ENCODE assay signal across 8 mouse cellular contexts in the genomic region with DNA sequence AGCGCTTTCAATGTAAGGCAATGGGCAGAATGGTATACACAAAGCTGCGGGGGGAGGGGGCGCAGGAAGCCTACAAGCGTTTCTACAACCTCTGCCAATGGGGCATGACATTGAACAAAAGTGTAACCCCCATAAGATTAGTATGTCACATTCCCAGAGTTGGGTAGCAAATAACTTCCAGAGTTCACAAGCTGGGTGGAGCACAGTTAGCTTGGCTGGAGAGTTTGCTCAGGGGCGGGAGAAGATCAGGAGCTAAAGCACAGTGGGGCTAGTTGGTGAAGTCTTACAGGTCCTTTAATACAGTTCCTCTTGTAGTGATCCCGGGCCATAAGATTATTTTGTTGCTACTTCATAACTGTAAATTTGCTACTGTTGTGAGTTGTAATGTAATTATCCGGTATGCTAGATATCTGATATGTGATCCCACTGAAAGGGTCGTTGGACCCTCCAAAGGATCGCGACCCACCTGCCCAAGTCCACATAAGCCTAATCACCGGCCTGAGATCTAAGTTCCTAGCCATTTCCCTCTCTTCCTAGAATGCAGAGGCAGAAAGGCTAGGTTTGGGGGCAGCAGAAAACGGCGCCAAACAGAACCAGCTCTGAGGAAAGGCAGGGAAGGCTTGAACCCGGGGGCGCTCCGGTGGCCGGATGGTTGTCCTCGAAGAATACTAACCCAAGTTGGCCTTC. TPM values are rescaled to one million over a fixed set of nuclear protein-coding genes. Genes with fewer than 3 reads are reported as not detected.
DNase-seq lines count a peak whose midpoint lies in the region; ATAC-seq and TF ChIP-seq lines count a peak whose summit lies in the region.

No protein-coding gene starts in this region.

- TF ChIP-seq CTCF in hindbrain, postnatal 0 days (IDR thresholded peaks at IDR 0.05; ENCODE audit: low read depth), result peak; percentile 21; the same call in 1 of the 2 replicates

- peak overlapping the region; percentile 89 for H3K4me3 ChIP-seq in embryonic facial prominence, embryonic 13.5 days
- peak overlapping the region; percentile 60 for H3K4me3 ChIP-seq in hindbrain, postnatal 0 days (ENCODE audit: low read length)
- peak overlapping the region; percentile 98 for H3K4me3 ChIP-seq in megakaryocyte, embryonic 14.5 days (replicated peaks)

- DNase-seq in cerebellum, postnatal 10 days, result peak; percentile 30 to 33
- DNase-seq in cerebellum, adult 8-10 months, result no peak
- peak; percentile 61 for DNase-seq in 416B (ENCODE audit: low read depth)
- no peak for DNase-seq in hindbrain, postnatal 0 days (ENCODE audit: low spot score)
- no peak for DNase-seq in ovary, postnatal 10 days (ENCODE audit: low spot score)
- DNase-seq in frontal cortex, postnatal 10 days (ENCODE audit: low spot score in 2 of 2), result no peak

- H3K27me3 ChIP-seq in embryonic facial prominence, embryonic 13.5 days, result no peaks in the 10 kb centered on the region
- no peaks in the 10 kb centered on the region for H3K27me3 ChIP-seq in hindbrain, postnatal 0 days (ENCODE audit: insufficient read depth, low read length)
- H3K27me3 ChIP-seq in megakaryocyte, embryonic 14.5 days (replicated peaks), result no peaks in the 10 kb centered on the region

- 12% methylated on average over 18 of the region's 18 CpGs for WGBS in embryonic facial prominence, embryonic 13.5 days
- WGBS in hindbrain, postnatal 0 days, result 15% methylated on average over 18 of the region's 18 CpGs

- no peak for ATAC-seq in embryonic facial prominence, embryonic 13.5 days (ENCODE audit: insufficient number of reproducible peaks, insufficient read depth, low FRiP score, low TSS enrichment, low read depth)
- no peak for ATAC-seq in hindbrain, postnatal 0 days

- H3K9ac ChIP-seq in embryonic facial prominence, embryonic 13.5 days, result peak overlapping the region; percentile 93
- peak overlapping the region; percentile 66 for H3K9ac ChIP-seq in hindbrain, postnatal 0 days (replicated peaks; ENCODE audit: low read length)

- H3K36me3 ChIP-seq in embryonic facial prominence, embryonic 13.5 days, result peaks cover 8% of the 10 kb centered on the region
- no peaks in the 10 kb centered on the region; the same call in 1 of the 2 replicates for H3K36me3 ChIP-seq in hindbrain, postnatal 0 days (ENCODE audit: insufficient read depth, low read length)
- H3K36me3 ChIP-seq in megakaryocyte, embryonic 14.5 days (replicated peaks; ENCODE audit: low read length), result peaks cover 15% of the 10 kb centered on the region

- no peaks in the 10 kb centered on the region for H3K9me3 ChIP-seq in embryonic facial prominence, embryonic 13.5 days
- H3K9me3 ChIP-seq in hindbrain, postnatal 0 days (ENCODE audit: low read length), result no peaks in the 10 kb centered on the region
- H3K9me3 ChIP-seq in megakaryocyte, embryonic 14.5 days, result no peaks in the 10 kb centered on the region

- peak overlapping the region; percentile 92 for H3K27ac ChIP-seq in embryonic facial prominence, embryonic 13.5 days
- H3K27ac ChIP-seq in hindbrain, postnatal 0 days, result peak overlapping the region; percentile 71

- peaks cover 38% of the 10 kb centered on the region for H3K4me1 ChIP-seq in embryonic facial prominence, embryonic 13.5 days
- peaks cover 10% of the 10 kb centered on the region for H3K4me1 ChIP-seq in hindbrain, postnatal 0 days (ENCODE audit: insufficient read depth, low read length)
- peaks cover 68% of the 10 kb centered on the region for H3K4me1 ChIP-seq in megakaryocyte, embryonic 14.5 days

- H3K4me2 ChIP-seq in embryonic facial prominence, embryonic 13.5 days, result peak overlapping the region; percentile 78
- peak overlapping the region; percentile 77 for H3K4me2 ChIP-seq in hindbrain, postnatal 0 days (ENCODE audit: low read depth, low read length)

RNA-seq across cellular contexts. Expression of a gene that starts 0.4 kb away (rescaled TPM):
- 2.9 and 3.7 TPM in 2 replicates for polyA plus RNA-seq in embryonic facial prominence, embryonic 13.5 days (2015; fragmentation: Nextera tagmentation; extraction: Ambion mirVana)
- total RNA-seq in hindbrain, postnatal 0 days (2014; rRNA removed), result 0.68 and 0.79 TPM in 2 replicates
- polyA plus RNA-seq in hindbrain, postnatal 0 days (2015; fragmentation: Nextera tagmentation; extraction: Ambion mirVana), result 1.4 and 2.0 TPM in 2 replicates
- 2.2 TPM in 2 replicates for polyA plus RNA-seq in megakaryocyte, embryonic 14.5 days (2012; ENCODE audit: insufficient read depth, low replicate concordance)

RNA-seq across cellular contexts. Expression of a gene that starts 0.5 kb away (rescaled TPM):
- 108 and 109 TPM in 2 replicates for polyA plus RNA-seq in embryonic facial prominence, embryonic 13.5 days (2015; fragmentation: Nextera tagmentation; extraction: Ambion mirVana)
- 104 and 115 TPM in 2 replicates for total RNA-seq in hindbrain, postnatal 0 days (2014; rRNA removed)
- polyA plus RNA-seq in hindbrain, postnatal 0 days (2015; fragmentation: Nextera tagmentation; extraction: Ambion mirVana), result 104 and 108 TPM in 2 replicates
- 187 and 398 TPM in 2 replicates for polyA plus RNA-seq in megakaryocyte, embryonic 14.5 days (2012; ENCODE audit: insufficient read depth, low replicate concordance)

RNA-seq across cellular contexts. Expression of a gene that starts 40.9 kb away (rescaled TPM):
- polyA plus RNA-seq in embryonic facial prominence, embryonic 13.5 days (2015; fragmentation: Nextera tagmentation; extraction: Ambion mirVana), result 0.78 and 1.1 TPM in 2 replicates
- total RNA-seq in hindbrain, postnatal 0 days (2014; rRNA removed), result 42.0 TPM in 2 replicates
- 29.3 and 30.8 TPM in 2 replicates for polyA plus RNA-seq in hindbrain, postnatal 0 days (2015; fragmentation: Nextera tagmentation; extraction: Ambion mirVana)
- polyA plus RNA-seq in megakaryocyte, embryonic 14.5 days (2012; ENCODE audit: insufficient read depth, low replicate concordance), result 0.68 TPM in 1 of 2 replicates, not detected in the other

Comparison
In these comparisons a context has a peak if more than half of its experiments do, and no peak if none do; other contexts are left out.
1. DNase-seq: peak in cerebellum, postnatal 10 days (2 of 2) and 416B (single experiment); none in cerebellum, adult 8-10 months (single experiment), hindbrain, postnatal 0 days (single experiment), ovary, postnatal 10 days (single experiment) and frontal cortex, postnatal 10 days (0 of 2).
2. RNA of a gene that starts 40.9 kb away (polyA plus RNA-seq): 29.3 to 30.8 TPM in hindbrain, postnatal 0 days; 0.78 to 1.1 TPM in embryonic facial prominence, embryonic 13.5 days and 0.68 TPM in megakaryocyte, embryonic 14.5 days; every median in the first group is over 10 times any median in the second.
3. Peak in every context shown above with its lines, with median percentiles within 50 percentile points of each other: H3K4me3 ChIP-seq.